Mouse (Mus musculus): ENCODE measurements around the gene Plekhg4. TPM values are rescaled to one million over a fixed set of nuclear protein-coding genes. Genes with fewer than 3 reads are reported as not detected.

Plekhg4 gene
- polyA plus RNA-seq, 1 experiment, result 2.0 TPM

- H3K79me2 ChIP-seq (ENCODE audit: control insufficient read depth, insufficient read depth), result peaks cover 49% of the 10 kb centered on the region
- H3K27me3 ChIP-seq (ENCODE audit: control insufficient read depth, insufficient read depth, insufficient read length), result no peaks in the 10 kb centered on the region
- peaks cover 24% of the 10 kb centered on the region for H3K79me3 ChIP-seq (ENCODE audit: low read depth)
- no peak for TF ChIP-seq MAX (IDR thresholded peaks at IDR 0.05)
- no peak for TF ChIP-seq USF1 (IDR thresholded peaks at IDR 0.05; ENCODE audit: low read depth)
- TF ChIP-seq CEBPB (IDR thresholded peaks at IDR 0.05; ENCODE audit: low read depth), result no peak
- TF ChIP-seq CTCF (IDR thresholded peaks at IDR 0.05; ENCODE audit: control insufficient read depth, insufficient read depth, insufficient read length), result no peak
- no peak for TF ChIP-seq MYOD1 (IDR thresholded peaks at IDR 0.05; ENCODE audit: control insufficient read depth, insufficient read length, low read depth)
- TF ChIP-seq MYOG (IDR thresholded peaks at IDR 0.05; ENCODE audit: control insufficient read depth, extremely low read depth, insufficient read length), result no peak
- no peak for TF ChIP-seq FOSL1 (IDR thresholded peaks at IDR 0.05; ENCODE audit: insufficient read depth, low read length, poor library complexity, severe bottlenecking)
- no peak overlapping the region for H3ac ChIP-seq (ENCODE audit: control insufficient read depth, insufficient read length, low read depth)
- no peak overlapping the region for H3K4me3 ChIP-seq (ENCODE audit: insufficient read depth, poor library complexity, severe bottlenecking)
- H3K36me3 ChIP-seq (ENCODE audit: control insufficient read depth, insufficient read depth), result peaks cover 48% of the 10 kb centered on the region
These were observed 19.4 kb upstream of the Plekhg4 start for GRCm38 (mm10) chr8:105353583-105354135.

GRCm38 (mm10) chr8:105354549-105354948 lies 18.5 kb upstream of the Plekhg4 start:
- Histone ChIP-seq H3K4me3 (ENCODE audit: insufficient read depth, poor library complexity, severe bottlenecking) (no peak overlapping the region), H3K79me2 (ENCODE audit: control insufficient read depth, insufficient read depth) (peaks cover 41% of the 10 kb centered on the region), H3K36me3 (ENCODE audit: control insufficient read depth, insufficient read depth) (peaks cover 57% of the 10 kb centered on the region), H3K27me3 (ENCODE audit: control insufficient read depth, insufficient read depth, insufficient read length) (no peaks in the 10 kb centered on the region), H3ac (ENCODE audit: control insufficient read depth, insufficient read length, low read depth) (no peak overlapping the region), H3K79me3 (ENCODE audit: low read depth) (peaks cover 21% of the 10 kb centered on the region)
- TF ChIP-seq USF1 (IDR thresholded peaks at IDR 0.05; ENCODE audit: low read depth) (no peak), MAX (IDR thresholded peaks at IDR 0.05) (no peak), FOSL1 (IDR thresholded peaks at IDR 0.05; ENCODE audit: insufficient read depth, low read length, poor library complexity, severe bottlenecking) (no peak), CTCF (IDR thresholded peaks at IDR 0.05; ENCODE audit: control insufficient read depth, insufficient read depth, insufficient read length) (no peak), MYOG (IDR thresholded peaks at IDR 0.05; ENCODE audit: control insufficient read depth, extremely low read depth, insufficient read length) (no peak), MYOD1 (IDR thresholded peaks at IDR 0.05; ENCODE audit: control insufficient read depth, insufficient read length, low read depth) (no peak), CEBPB (IDR thresholded peaks at IDR 0.05; ENCODE audit: low read depth) (no peak)

- Histone ChIP-seq H3K79me3 (ENCODE audit: low read depth) (peaks cover 13% of the 10 kb centered on the region), H3K27me3 (ENCODE audit: control insufficient read depth, insufficient read depth, insufficient read length) (no peaks in the 10 kb centered on the region), H3K4me3 (ENCODE audit: insufficient read depth, poor library complexity, severe bottlenecking) (no peak overlapping the region), H3K79me2 (ENCODE audit: control insufficient read depth, insufficient read depth) (peaks cover 32% of the 10 kb centered on the region), H3K36me3 (ENCODE audit: control insufficient read depth, insufficient read depth) (peaks cover 63% of the 10 kb centered on the region), H3ac (ENCODE audit: control insufficient read depth, insufficient read length, low read depth) (no peak overlapping the region)
- TF ChIP-seq FOSL1 (IDR thresholded peaks at IDR 0.05; ENCODE audit: insufficient read depth, low read length, poor library complexity, severe bottlenecking), result no peak
- TF ChIP-seq MAX (IDR thresholded peaks at IDR 0.05), result no peak
- TF ChIP-seq CEBPB (IDR thresholded peaks at IDR 0.05; ENCODE audit: low read depth), result no peak
- TF ChIP-seq CTCF (IDR thresholded peaks at IDR 0.05; ENCODE audit: control insufficient read depth, insufficient read depth, insufficient read length), result no peak
- TF ChIP-seq MYOD1 (IDR thresholded peaks at IDR 0.05; ENCODE audit: control insufficient read depth, insufficient read length, low read depth), result no peak
- TF ChIP-seq USF1 (IDR thresholded peaks at IDR 0.05; ENCODE audit: low read depth), result no peak
- no peak for TF ChIP-seq MYOG (IDR thresholded peaks at IDR 0.05; ENCODE audit: control insufficient read depth, extremely low read depth, insufficient read length)
These were observed 17.7 kb upstream of the Plekhg4 start for GRCm38 (mm10) chr8:105355179-105356024.

GRCm38 (mm10) chr8:105356681-105357080 lies 16.4 kb upstream of the Plekhg4 start:
- H3K27me3 ChIP-seq (ENCODE audit: control insufficient read depth, insufficient read depth, insufficient read length), result no peaks in the 10 kb centered on the region
- TF ChIP-seq FOSL1 (IDR thresholded peaks at IDR 0.05; ENCODE audit: insufficient read depth, low read length, poor library complexity, severe bottlenecking) (no peak), USF1 (IDR thresholded peaks at IDR 0.05; ENCODE audit: low read depth) (no peak), MYOG (IDR thresholded peaks at IDR 0.05; ENCODE audit: control insufficient read depth, extremely low read depth, insufficient read length) (no peak), MYOD1 (IDR thresholded peaks at IDR 0.05; ENCODE audit: control insufficient read depth, insufficient read length, low read depth) (no peak)
- peaks cover 2% of the 10 kb centered on the region for H3K79me3 ChIP-seq (ENCODE audit: low read depth)
- no peak overlapping the region for H3ac ChIP-seq (ENCODE audit: control insufficient read depth, insufficient read length, low read depth)
- H3K79me2 ChIP-seq (ENCODE audit: control insufficient read depth, insufficient read depth), result peaks cover 19% of the 10 kb centered on the region
- peaks cover 76% of the 10 kb centered on the region for H3K36me3 ChIP-seq (ENCODE audit: control insufficient read depth, insufficient read depth)
- no peak overlapping the region for H3K4me3 ChIP-seq (ENCODE audit: insufficient read depth, poor library complexity, severe bottlenecking)

- H3K36me3 ChIP-seq (ENCODE audit: control insufficient read depth, insufficient read depth), result peaks cover 77% of the 10 kb centered on the region
- no peak for TF ChIP-seq MAX (IDR thresholded peaks at IDR 0.05)
- TF ChIP-seq MYOD1 (IDR thresholded peaks at IDR 0.05; ENCODE audit: control insufficient read depth, insufficient read length, low read depth), result no peak
- TF ChIP-seq CEBPB (IDR thresholded peaks at IDR 0.05; ENCODE audit: low read depth), result no peak
- no peak for TF ChIP-seq USF1 (IDR thresholded peaks at IDR 0.05; ENCODE audit: low read depth)
- TF ChIP-seq FOSL1 (IDR thresholded peaks at IDR 0.05; ENCODE audit: insufficient read depth, low read length, poor library complexity, severe bottlenecking), result no peak
- no peak for TF ChIP-seq MYOG (IDR thresholded peaks at IDR 0.05; ENCODE audit: control insufficient read depth, extremely low read depth, insufficient read length)
- no peak for TF ChIP-seq CTCF (IDR thresholded peaks at IDR 0.05; ENCODE audit: control insufficient read depth, insufficient read depth, insufficient read length)
- no peaks in the 10 kb centered on the region for H3K27me3 ChIP-seq (ENCODE audit: control insufficient read depth, insufficient read depth, insufficient read length)
- no peaks in the 10 kb centered on the region for H3K79me2 ChIP-seq (ENCODE audit: control insufficient read depth, insufficient read depth)
- H3ac ChIP-seq (ENCODE audit: control insufficient read depth, insufficient read length, low read depth), result no peak overlapping the region
- no peaks in the 10 kb centered on the region for H3K79me3 ChIP-seq (ENCODE audit: low read depth)
- H3K4me3 ChIP-seq (ENCODE audit: insufficient read depth, poor library complexity, severe bottlenecking), result no peak overlapping the region
These were observed 13.9 kb upstream of the Plekhg4 start for GRCm38 (mm10) chr8:105359208-105359607.
